Comparison of ENCODE assay signal across 18 mouse cellular contexts in genomic region chr8:47888841-47889570, GRCm38 (mm10).
DNase-seq lines count a peak whose midpoint lies in the region; ATAC-seq lines count a peak whose summit lies in the region.
"Had no signal": no experiment of that assay in that cellular context is flagged by ENCODE, and none has a peak within 500 bp of the region (broad histone marks: within the 10 kb centered on the region; RNA-seq: fewer than 3 reads in every experiment).

No protein-coding gene starts in this region.

- H3K27me3 ChIP-seq in midbrain, embryonic 11.5 days (ENCODE audit: control insufficient read depth, insufficient read depth, low read length) = no peaks in the 10 kb centered on the region
- no peaks in the 10 kb centered on the region for H3K27me3 ChIP-seq in midbrain, embryonic 14.5 days (ENCODE audit: control insufficient read depth, insufficient read depth, low read length)
- H3K27me3 ChIP-seq in limb, embryonic 11.5 days (ENCODE audit: control insufficient read depth, insufficient read depth, low read length) = no peaks in the 10 kb centered on the region
- H3K27me3 ChIP-seq in kidney, embryonic 14.5 days (ENCODE audit: control insufficient read depth, insufficient read depth, low read length) = no peaks in the 10 kb centered on the region
- H3K27me3 ChIP-seq: embryonic facial prominence, embryonic 15.5 days; forebrain, embryonic 13.5 days; hindbrain, embryonic 12.5 days; intestine, embryonic 15.5 days; kidney, embryonic 15.5 days had no signal

- H3K4me3 ChIP-seq in midbrain, embryonic 11.5 days (ENCODE audit: low read depth, low read length) = no peak overlapping the region
- H3K4me3 ChIP-seq in midbrain, embryonic 14.5 days (replicated peaks; ENCODE audit: low read depth, low read length) = no peak overlapping the region
- H3K4me3 ChIP-seq in limb, embryonic 11.5 days (ENCODE audit: low read depth, low read length) = no peak overlapping the region
- H3K4me3 ChIP-seq in kidney, embryonic 14.5 days (ENCODE audit: low read length) = no peak overlapping the region
- H3K4me3 ChIP-seq: embryonic facial prominence, embryonic 15.5 days; forebrain, embryonic 13.5 days; hindbrain, embryonic 12.5 days; intestine, embryonic 15.5 days; kidney, embryonic 15.5 days had no signal

- 0 out of 2 replicates have a peak, but pooled peaks cover 2% of the 10 kb centered on the region for H3K4me1 ChIP-seq in midbrain, embryonic 11.5 days (ENCODE audit: control insufficient read depth, insufficient read depth, low read length)
- peaks cover 5% of the 10 kb centered on the region; the same call in 1 of the 2 replicates for H3K4me1 ChIP-seq in midbrain, embryonic 14.5 days (ENCODE audit: control insufficient read depth, insufficient read depth, low read length)
- H3K4me1 ChIP-seq in limb, embryonic 11.5 days (ENCODE audit: control insufficient read depth, insufficient read depth, low read length) = peaks cover 25% of the 10 kb centered on the region
- no peaks in the 10 kb centered on the region for H3K4me1 ChIP-seq in kidney, embryonic 14.5 days (ENCODE audit: control insufficient read depth, insufficient read depth, low read length)
- H3K4me1 ChIP-seq: intestine, embryonic 15.5 days had no signal

- H3K9me3 ChIP-seq in midbrain, embryonic 11.5 days (ENCODE audit: control insufficient read depth, low read length) = no peaks in the 10 kb centered on the region
- H3K9me3 ChIP-seq in midbrain, embryonic 14.5 days (ENCODE audit: control insufficient read depth, low read length) = no peaks in the 10 kb centered on the region
- H3K9me3 ChIP-seq in limb, embryonic 11.5 days (ENCODE audit: control insufficient read depth, low read length) = no peaks in the 10 kb centered on the region
- no peaks in the 10 kb centered on the region for H3K9me3 ChIP-seq in kidney, embryonic 14.5 days (ENCODE audit: control insufficient read depth, low read length)
- H3K9me3 ChIP-seq: embryonic facial prominence, embryonic 15.5 days; forebrain, embryonic 13.5 days; hindbrain, embryonic 12.5 days; intestine, embryonic 15.5 days; kidney, embryonic 15.5 days had no signal

- no peak overlapping the region for H3K4me2 ChIP-seq in midbrain, embryonic 11.5 days
- no peak overlapping the region for H3K4me2 ChIP-seq in midbrain, embryonic 14.5 days (ENCODE audit: low read length)
- no peak overlapping the region for H3K4me2 ChIP-seq in limb, embryonic 11.5 days (ENCODE audit: low read depth, severe bottlenecking)
- no peak overlapping the region for H3K4me2 ChIP-seq in kidney, embryonic 14.5 days (replicated peaks; ENCODE audit: low read depth, low read length)
- H3K4me2 ChIP-seq: forebrain, embryonic 13.5 days; hindbrain, embryonic 12.5 days; intestine, embryonic 15.5 days; kidney, embryonic 15.5 days had no signal

- DNase-seq in frontal cortex, postnatal 36 days (ENCODE audit: low spot score in 2 of 2) = no peak
- DNase-seq in midbrain, embryonic 11.5 days (ENCODE audit: low spot score, missing footprints) = peak; percentile 39
- no peak for DNase-seq in midbrain, embryonic 14.5 days
- DNase-seq in limb, embryonic 11.5 days (ENCODE audit: low spot score) = peak; percentile 35
- no peak for DNase-seq in adrenal gland, adult 2 months
- DNase-seq: cerebellum, postnatal 14 days; layer of hippocampus, postnatal 36 days; retina, postnatal 1 day; right cerebral cortex, postnatal 4 days; thymus, postnatal 36 days had no signal

- ATAC-seq in frontal cortex, adult (ENCODE audit: low TSS enrichment) = 0 out of 2 replicates have a peak, but pooled peaks have one; percentile 41
- ATAC-seq in midbrain, embryonic 11.5 days (ENCODE audit: low FRiP score) = no peak
- ATAC-seq in midbrain, embryonic 14.5 days (ENCODE audit: low FRiP score, low TSS enrichment) = no peak
- no peak for ATAC-seq in limb, embryonic 11.5 days (ENCODE audit: insufficient number of reproducible peaks, low FRiP score, low TSS enrichment, low read depth)
- no peak for ATAC-seq in kidney, embryonic 14.5 days (ENCODE audit: low FRiP score, low TSS enrichment)
- ATAC-seq: forebrain, embryonic 13.5 days; intestine, embryonic 15.5 days had no signal

- no peak overlapping the region for H3K27ac ChIP-seq in midbrain, embryonic 11.5 days (ENCODE audit: low read depth, low read length)
- no peak overlapping the region for H3K27ac ChIP-seq in midbrain, embryonic 14.5 days (replicated peaks; ENCODE audit: low read depth, low read length)
- peak overlapping the region; percentile 36; the same call in 1 of the 2 replicates for H3K27ac ChIP-seq in limb, embryonic 11.5 days (replicated peaks; ENCODE audit: low read depth, low read length)
- H3K27ac ChIP-seq in kidney, embryonic 14.5 days (ENCODE audit: low read depth, low read length) = no peak overlapping the region
- H3K27ac ChIP-seq: embryonic facial prominence, embryonic 15.5 days; forebrain, embryonic 13.5 days; hindbrain, embryonic 12.5 days; intestine, embryonic 15.5 days; kidney, embryonic 15.5 days; liver, embryonic 14.5 days had no signal

- 75% methylated on average over 11 of the region's 11 CpGs for WGBS in midbrain, embryonic 11.5 days
- 82% methylated on average over 11 of the region's 11 CpGs for WGBS in midbrain, embryonic 14.5 days
- 32% methylated on average over 11 of the region's 11 CpGs for WGBS in limb, embryonic 11.5 days
- 57% methylated on average over 11 of the region's 11 CpGs for WGBS in kidney, embryonic 14.5 days

- H3K36me3 ChIP-seq in midbrain, embryonic 11.5 days (ENCODE audit: control insufficient read depth, insufficient read depth, low read length) = no peaks in the 10 kb centered on the region
- H3K36me3 ChIP-seq in midbrain, embryonic 14.5 days (ENCODE audit: control insufficient read depth, insufficient read depth, low read length) = no peaks in the 10 kb centered on the region
- no peaks in the 10 kb centered on the region for H3K36me3 ChIP-seq in limb, embryonic 11.5 days (ENCODE audit: control insufficient read depth, insufficient read depth, low read length)
- peaks cover 14% of the 10 kb centered on the region for H3K36me3 ChIP-seq in kidney, embryonic 14.5 days (ENCODE audit: control insufficient read depth, insufficient read depth, low read length)
- H3K36me3 ChIP-seq: hindbrain, embryonic 12.5 days; intestine, embryonic 15.5 days had no signal

- no peak overlapping the region for H3K9ac ChIP-seq in midbrain, embryonic 11.5 days (ENCODE audit: low read length)
- H3K9ac ChIP-seq in midbrain, embryonic 14.5 days (replicated peaks; ENCODE audit: low read length) = no peak overlapping the region
- H3K9ac ChIP-seq in limb, embryonic 11.5 days (ENCODE audit: low read length) = 0 out of 2 replicates have a peak overlapping the region, but pooled peaks have one; percentile 30
- H3K9ac ChIP-seq in kidney, embryonic 14.5 days (ENCODE audit: low read depth, low read length) = no peak overlapping the region
- H3K9ac ChIP-seq: embryonic facial prominence, embryonic 15.5 days; forebrain, embryonic 13.5 days; hindbrain, embryonic 12.5 days; intestine, embryonic 15.5 days; kidney, embryonic 15.5 days; liver, embryonic 14.5 days had no signal

Comparison
In these comparisons a context has a peak if more than half of its experiments do, and no peak if none do; other contexts are left out.
1. DNase-seq: peak in midbrain, embryonic 11.5 days (single experiment) and limb, embryonic 11.5 days (single experiment); none in frontal cortex, postnatal 36 days (0 of 2), midbrain, embryonic 14.5 days (single experiment) and adrenal gland, adult 2 months (single experiment).